Mouse (Mus musculus): ENCODE results near the gene Unc13b. TPM values are rescaled to one million over a fixed set of nuclear protein-coding genes. Genes with fewer than 3 reads are reported as not detected.

Unc13b gene
- 0.65 and 0.92 TPM in 2 replicates for polyA plus RNA-seq (2012; rRNA removed)

- peaks cover 5% of the 10 kb centered on the region; the same call in 1 of the 2 replicates for H3K4me1 ChIP-seq (ENCODE audit: control insufficient read depth, insufficient read depth, insufficient read length)
- DNase-seq (ENCODE audit: low read depth in 1 of 2, low spot score in 2 of 2), result peak; percentile 46 to 83
- H3K27me3 ChIP-seq (ENCODE audit: control insufficient read depth, insufficient read depth, low read length), result peaks cover 16% of the 10 kb centered on the region
- WGBS, result 2% methylated on average over 86 of the region's 90 CpGs
- H3K27ac ChIP-seq (ENCODE audit: insufficient read depth, low read length), result no peak within 1 kb of the TSS
- no peak for TF ChIP-seq POLR2A (IDR thresholded peaks at IDR 0.05; ENCODE audit: low read depth, low read length)
- no peak for TF ChIP-seq CTCF (IDR thresholded peaks at IDR 0.05; ENCODE audit: extremely low read depth, insufficient read depth, insufficient read length, insufficient replicate concordance)
- no peaks in the 10 kb centered on the region for H3K36me3 ChIP-seq (ENCODE audit: control insufficient read depth, insufficient read depth, low read length)
- peak within 1 kb of the TSS; percentile 59 for H3K4me3 ChIP-seq (ENCODE audit: extremely low read depth, insufficient read depth, insufficient read length)
These were observed at the start of gene Unc13b for GRCm38 (mm10) chr4:43058753-43059654. TSS of gene Unc13b (plus strand) at chr4:43058953.

GRCm38 (mm10) chr4:43010161-43011038, 48.4 kb upstream of the Unc13b start, which contains the start of gene Fancg:
TSS of gene Fancg (minus strand) at chr4:43010506.
- Histone ChIP-seq H3K4me1 (ENCODE audit: control insufficient read depth, insufficient read depth, insufficient read length) (peaks cover 2% of the 10 kb centered on the region; the same call in 1 of the 2 replicates), H3K36me3 (ENCODE audit: control insufficient read depth, insufficient read depth, low read length) (no peaks in the 10 kb centered on the region), H3K27me3 (ENCODE audit: control insufficient read depth, insufficient read depth, low read length) (no peaks in the 10 kb centered on the region), H3K4me3 (ENCODE audit: extremely low read depth, insufficient read depth, insufficient read length) (peak within 1 kb of the TSS; percentile 99), H3K27ac (ENCODE audit: insufficient read depth, low read length) (peak within 1 kb of the TSS; percentile 39; the same call in 1 of the 2 replicates)
- DNase-seq (ENCODE audit: low read depth in 1 of 2, low spot score in 2 of 2), result peak in 1 of 2 experiments; percentile 80
- TF ChIP-seq CTCF (IDR thresholded peaks at IDR 0.05; ENCODE audit: extremely low read depth, insufficient read depth, insufficient read length, insufficient replicate concordance), result no peak
- no peak for TF ChIP-seq POLR2A (IDR thresholded peaks at IDR 0.05; ENCODE audit: low read depth, low read length)
- WGBS, result 1% methylated on average over 37 of the region's 37 CpGs

GRCm38 (mm10) chr4:43012091-43012490, 46.7 kb upstream of the Unc13b start:
- WGBS, result 97% methylated on average over 1 of the region's 1 CpGs
- no peak for DNase-seq (ENCODE audit: low read depth in 1 of 2, low spot score in 2 of 2)
- no peak for TF ChIP-seq CTCF (IDR thresholded peaks at IDR 0.05; ENCODE audit: extremely low read depth, insufficient read depth, insufficient read length, insufficient replicate concordance)
- no peak for TF ChIP-seq POLR2A (IDR thresholded peaks at IDR 0.05; ENCODE audit: low read depth, low read length)
- Histone ChIP-seq H3K27me3 (ENCODE audit: control insufficient read depth, insufficient read depth, low read length) (no peaks in the 10 kb centered on the region), H3K4me3 (ENCODE audit: extremely low read depth, insufficient read depth, insufficient read length) (no peak overlapping the region), H3K27ac (ENCODE audit: insufficient read depth, low read length) (no peak overlapping the region), H3K36me3 (ENCODE audit: control insufficient read depth, insufficient read depth, low read length) (no peaks in the 10 kb centered on the region; the same call in 1 of the 2 replicates), H3K4me1 (ENCODE audit: control insufficient read depth, insufficient read depth, insufficient read length) (peaks cover 2% of the 10 kb centered on the region; the same call in 1 of the 2 replicates)

- Histone ChIP-seq H3K4me1 (ENCODE audit: control insufficient read depth, insufficient read depth, insufficient read length) (no peaks in the 10 kb centered on the region), H3K36me3 (ENCODE audit: control insufficient read depth, insufficient read depth, low read length) (peaks cover 38% of the 10 kb centered on the region)
- 91% methylated on average over 4 of the region's 4 CpGs for WGBS
These were observed 40.6 kb upstream of the Unc13b start for GRCm38 (mm10) chr4:43018156-43018555.

GRCm38 (mm10) chr4:43019176-43019575, 39.6 kb upstream of the Unc13b start:
- TF ChIP-seq CTCF (IDR thresholded peaks at IDR 0.05; ENCODE audit: extremely low read depth, insufficient read depth, insufficient read length, insufficient replicate concordance) (no peak), POLR2A (IDR thresholded peaks at IDR 0.05; ENCODE audit: low read depth, low read length) (no peak)
- Histone ChIP-seq H3K36me3 (ENCODE audit: control insufficient read depth, insufficient read depth, low read length) (peaks cover 42% of the 10 kb centered on the region), H3K4me3 (ENCODE audit: extremely low read depth, insufficient read depth, insufficient read length) (no peak overlapping the region), H3K27me3 (ENCODE audit: control insufficient read depth, insufficient read depth, low read length) (no peaks in the 10 kb centered on the region), H3K27ac (ENCODE audit: insufficient read depth, low read length) (no peak overlapping the region), H3K4me1 (ENCODE audit: control insufficient read depth, insufficient read depth, insufficient read length) (no peaks in the 10 kb centered on the region)
- no peak for DNase-seq (ENCODE audit: low read depth in 1 of 2, low spot score in 2 of 2)
- WGBS, result 96% methylated on average over 10 of the region's 10 CpGs

More at GRCm38 (mm10) chr4:43018156-43018555, 40.6 kb upstream of the Unc13b start:
- TF ChIP-seq CTCF (IDR thresholded peaks at IDR 0.05; ENCODE audit: extremely low read depth, insufficient read depth, insufficient read length, insufficient replicate concordance) (no peak), POLR2A (IDR thresholded peaks at IDR 0.05; ENCODE audit: low read depth, low read length) (no peak)
- Histone ChIP-seq H3K4me3 (ENCODE audit: extremely low read depth, insufficient read depth, insufficient read length) (no peak overlapping the region), H3K27me3 (ENCODE audit: control insufficient read depth, insufficient read depth, low read length) (no peaks in the 10 kb centered on the region), H3K27ac (ENCODE audit: insufficient read depth, low read length) (no peak overlapping the region)
- DNase-seq (ENCODE audit: low read depth in 1 of 2, low spot score in 2 of 2), result no peak

GRCm38 (mm10) chr4:43019641-43020465, 38.9 kb upstream of the Unc13b start:
- peaks cover 42% of the 10 kb centered on the region for H3K36me3 ChIP-seq (ENCODE audit: control insufficient read depth, insufficient read depth, low read length)
- no peak for DNase-seq (ENCODE audit: low read depth in 1 of 2, low spot score in 2 of 2)

More at GRCm38 (mm10) chr4:43019641-43020465, 38.9 kb upstream of the Unc13b start:
- Histone ChIP-seq H3K4me1 (ENCODE audit: control insufficient read depth, insufficient read depth, insufficient read length) (peaks cover 2% of the 10 kb centered on the region; the same call in 1 of the 2 replicates), H3K4me3 (ENCODE audit: extremely low read depth, insufficient read depth, insufficient read length) (no peak overlapping the region), H3K27ac (ENCODE audit: insufficient read depth, low read length) (no peak overlapping the region), H3K27me3 (ENCODE audit: control insufficient read depth, insufficient read depth, low read length) (no peaks in the 10 kb centered on the region)
- TF ChIP-seq POLR2A (IDR thresholded peaks at IDR 0.05; ENCODE audit: low read depth, low read length) (no peak), CTCF (IDR thresholded peaks at IDR 0.05; ENCODE audit: extremely low read depth, insufficient read depth, insufficient read length, insufficient replicate concordance) (no peak)
- 83% methylated on average over 23 of the region's 23 CpGs for WGBS

All from spleen, adult 2 months (tissue).